In genomic region chr7:83452309-83452708, GRCm38 (mm10) we compare ENCODE assay signal across 25 mouse cellular contexts.
DNase-seq lines count a peak whose midpoint lies in the region; ATAC-seq and TF ChIP-seq lines count a peak whose summit lies in the region.
"Had no signal": no experiment of that assay in that cellular context is flagged by ENCODE, and none has a peak within 500 bp of the region (broad histone marks: within the 10 kb centered on the region; RNA-seq: fewer than 3 reads in every experiment).

No protein-coding gene starts in this region.

- no peak overlapping the region for H3K4me3 ChIP-seq in heart, embryonic 14.5 days (ENCODE audit: control insufficient read depth in 1 of 2, insufficient read depth in 1 of 2, low read depth in 1 of 2, low read length in 2 of 2)
- no peak overlapping the region for H3K4me3 ChIP-seq in heart, embryonic 10.5 days
- H3K4me3 ChIP-seq in kidney, postnatal 0 days (replicated peaks; ENCODE audit: low read depth, low read length) = no peak overlapping the region
- no peak overlapping the region for H3K4me3 ChIP-seq in intestine, embryonic 16.5 days (ENCODE audit: low read length)
- no peak overlapping the region for H3K4me3 ChIP-seq in stomach, embryonic 15.5 days (replicated peaks)
- H3K4me3 ChIP-seq in forebrain, embryonic 15.5 days = no peak overlapping the region
- H3K4me3 ChIP-seq: hindbrain, embryonic 15.5 days; liver, embryonic 13.5 days; megakaryocyte, embryonic 14.5 days; neural tube, embryonic 12.5 days had no signal

- H3K4me2 ChIP-seq in heart, embryonic 14.5 days (ENCODE audit: low read length) = peak overlapping the region; percentile 33
- no peak overlapping the region for H3K4me2 ChIP-seq in kidney, postnatal 0 days (ENCODE audit: low read length)
- H3K4me2 ChIP-seq in intestine, embryonic 16.5 days (ENCODE audit: low read depth, low read length) = no peak overlapping the region
- no peak overlapping the region for H3K4me2 ChIP-seq in stomach, embryonic 15.5 days
- H3K4me2 ChIP-seq in forebrain, embryonic 15.5 days (replicated peaks) = no peak overlapping the region
- H3K4me2 ChIP-seq: hindbrain, embryonic 15.5 days; liver, embryonic 13.5 days; neural tube, embryonic 12.5 days had no signal

- DNase-seq in heart, embryonic 10.5 days (ENCODE audit: low spot score) = no peak
- peak; percentile 59 for DNase-seq in kidney, postnatal 0 days (ENCODE audit: low spot score)
- DNase-seq in kidney, postnatal 10 days = no peak
- DNase-seq: adrenal gland, adult 2 months; cerebellum, adult 11-12 months; cerebellum, postnatal 10 days; gastrocnemius, postnatal 10 days; heart, postnatal 4 days; kidney, adult 2 months; layer of hippocampus, adult 9-11 months; liver, embryonic 13.5 days; lung, adult 2 months; midbrain, embryonic 14.5 days; retina, postnatal 1 day; right cerebral cortex, postnatal 25 days; spleen, adult 18-20 months; thymus, postnatal 25 days had no signal

- peaks cover 6 to 19% of the 10 kb centered on the region in 2 experiments; a peak in 2 of 4 replicates for H3K4me1 ChIP-seq in heart, embryonic 14.5 days (ENCODE audit: control insufficient read depth in 2 of 2, insufficient read depth in 2 of 2, low read length in 2 of 2)
- H3K4me1 ChIP-seq in heart, embryonic 10.5 days = peaks cover 18% of the 10 kb centered on the region
- peaks cover 6% of the 10 kb centered on the region; the same call in 1 of the 2 replicates for H3K4me1 ChIP-seq in kidney, postnatal 0 days (replicated peaks; ENCODE audit: insufficient read depth, low read length)
- H3K4me1 ChIP-seq in intestine, embryonic 16.5 days (ENCODE audit: control insufficient read depth, insufficient read depth, low read length) = 0 out of 2 replicates have a peak, but pooled peaks cover 6% of the 10 kb centered on the region
- H3K4me1 ChIP-seq in stomach, embryonic 15.5 days = no peaks in the 10 kb centered on the region
- H3K4me1 ChIP-seq in forebrain, embryonic 15.5 days = peaks cover 6% of the 10 kb centered on the region; the same call in 1 of the 2 replicates
- H3K4me1 ChIP-seq: hindbrain, embryonic 15.5 days; liver, embryonic 13.5 days; megakaryocyte, embryonic 14.5 days had no signal

- H3K36me3 ChIP-seq in heart, embryonic 14.5 days (ENCODE audit: control insufficient read depth, insufficient read depth, low read length) = no peaks in the 10 kb centered on the region
- H3K36me3 ChIP-seq in heart, embryonic 10.5 days = no peaks in the 10 kb centered on the region
- H3K36me3 ChIP-seq in kidney, postnatal 0 days (ENCODE audit: insufficient read depth, low read length) = no peaks in the 10 kb centered on the region
- H3K36me3 ChIP-seq in intestine, embryonic 16.5 days (ENCODE audit: control insufficient read depth, insufficient read depth, low read length) = no peaks in the 10 kb centered on the region
- no peaks in the 10 kb centered on the region for H3K36me3 ChIP-seq in stomach, embryonic 15.5 days
- no peaks in the 10 kb centered on the region for H3K36me3 ChIP-seq in forebrain, embryonic 15.5 days
- H3K36me3 ChIP-seq: hindbrain, embryonic 15.5 days; liver, embryonic 13.5 days; neural tube, embryonic 12.5 days had no signal

- H3K9me3 ChIP-seq in heart, embryonic 14.5 days (ENCODE audit: control insufficient read depth, low read length) = no peaks in the 10 kb centered on the region
- no peaks in the 10 kb centered on the region for H3K9me3 ChIP-seq in heart, embryonic 10.5 days
- H3K9me3 ChIP-seq in kidney, postnatal 0 days (replicated peaks; ENCODE audit: low read length) = no peaks in the 10 kb centered on the region
- no peaks in the 10 kb centered on the region for H3K9me3 ChIP-seq in intestine, embryonic 16.5 days (ENCODE audit: control insufficient read depth, low read length)
- H3K9me3 ChIP-seq in stomach, embryonic 15.5 days = no peaks in the 10 kb centered on the region
- no peaks in the 10 kb centered on the region for H3K9me3 ChIP-seq in forebrain, embryonic 15.5 days
- H3K9me3 ChIP-seq: hindbrain, embryonic 15.5 days; liver, embryonic 13.5 days; megakaryocyte, embryonic 14.5 days; neural tube, embryonic 12.5 days had no signal

- no peak overlapping the region for H3K9ac ChIP-seq in heart, embryonic 14.5 days (ENCODE audit: low read length)
- H3K9ac ChIP-seq in kidney, postnatal 0 days (ENCODE audit: low read depth, low read length) = no peak overlapping the region
- no peak overlapping the region for H3K9ac ChIP-seq in intestine, embryonic 16.5 days (ENCODE audit: low read depth, low read length)
- no peak overlapping the region for H3K9ac ChIP-seq in stomach, embryonic 15.5 days
- no peak overlapping the region for H3K9ac ChIP-seq in forebrain, embryonic 15.5 days (replicated peaks)
- H3K9ac ChIP-seq: hindbrain, embryonic 15.5 days; liver, embryonic 13.5 days; neural tube, embryonic 12.5 days had no signal

- peak overlapping the region in 1 of 2 experiments; percentile 25; a peak in 2 of 4 replicates for H3K27ac ChIP-seq in heart, embryonic 14.5 days (replicated peaks in 1 of 2; ENCODE audit: control insufficient read depth in 1 of 2, insufficient read depth in 1 of 2, low read depth in 2 of 2, low read length in 2 of 2)
- H3K27ac ChIP-seq in heart, embryonic 10.5 days = no peak overlapping the region
- H3K27ac ChIP-seq in kidney, postnatal 0 days = no peak overlapping the region
- no peak overlapping the region for H3K27ac ChIP-seq in intestine, embryonic 16.5 days (ENCODE audit: low read length)
- no peak overlapping the region for H3K27ac ChIP-seq in stomach, embryonic 15.5 days
- H3K27ac ChIP-seq in forebrain, embryonic 15.5 days (replicated peaks) = no peak overlapping the region
- H3K27ac ChIP-seq: hindbrain, embryonic 15.5 days; liver, embryonic 13.5 days; neural tube, embryonic 12.5 days had no signal

- ATAC-seq in heart, embryonic 14.5 days (ENCODE audit: insufficient number of reproducible peaks, insufficient read depth, low FRiP score, low read depth) = no peak; the same call in 1 of the 2 replicates
- no peak for ATAC-seq in kidney, postnatal 0 days (replicated peaks; ENCODE audit: low FRiP score, low read depth)
- ATAC-seq in intestine, embryonic 16.5 days = peak; percentile 80
- peak; percentile 27; the same call in 1 of the 2 replicates for ATAC-seq in stomach, embryonic 15.5 days (ENCODE audit: insufficient read depth, low FRiP score, low read depth)
- no peak for ATAC-seq in forebrain, embryonic 15.5 days (replicated peaks)
- ATAC-seq: forebrain, embryonic 14.5 days had no signal

- TF ChIP-seq CTCF in kidney, postnatal 0 days (IDR thresholded peaks at IDR 0.05; ENCODE audit: low read depth) = no peak

- 1% methylated on average over 7 of the region's 7 CpGs for WGBS in heart, embryonic 14.5 days
- 8% methylated on average over 7 of the region's 7 CpGs for WGBS in heart, embryonic 10.5 days
- WGBS in kidney, postnatal 0 days = 6% methylated on average over 7 of the region's 7 CpGs
- WGBS in intestine, embryonic 16.5 days = 16% methylated on average over 7 of the region's 7 CpGs
- 13% methylated on average over 7 of the region's 7 CpGs for WGBS in stomach, embryonic 15.5 days
- 70% methylated on average over 7 of the region's 7 CpGs for WGBS in forebrain, embryonic 15.5 days

- H3K27me3 ChIP-seq in heart, embryonic 14.5 days (ENCODE audit: control insufficient read depth, insufficient read depth, low read length) = no peaks in the 10 kb centered on the region
- no peaks in the 10 kb centered on the region for H3K27me3 ChIP-seq in heart, embryonic 10.5 days (ENCODE audit: insufficient read depth, poor library complexity, severe bottlenecking)
- H3K27me3 ChIP-seq in kidney, postnatal 0 days (ENCODE audit: insufficient read depth, low read length) = no peaks in the 10 kb centered on the region
- no peaks in the 10 kb centered on the region for H3K27me3 ChIP-seq in intestine, embryonic 16.5 days (replicated peaks; ENCODE audit: control insufficient read depth, insufficient read depth, low read length)
- no peaks in the 10 kb centered on the region for H3K27me3 ChIP-seq in stomach, embryonic 15.5 days (replicated peaks)
- H3K27me3 ChIP-seq in forebrain, embryonic 15.5 days = no peaks in the 10 kb centered on the region
- H3K27me3 ChIP-seq: hindbrain, embryonic 15.5 days; liver, embryonic 13.5 days; megakaryocyte, embryonic 14.5 days; neural tube, embryonic 12.5 days had no signal

Comparison
In these comparisons a context has a peak if more than half of its experiments do, and no peak if none do; other contexts are left out.
1. ATAC-seq: peak in intestine, embryonic 16.5 days (single experiment) and stomach, embryonic 15.5 days (single experiment); none in heart, embryonic 14.5 days (single experiment), kidney, postnatal 0 days (single experiment) and forebrain, embryonic 15.5 days (single experiment).